Mouse (Mus musculus) MEL (cell line): ENCODE data around the gene Rlim. TPM values are rescaled to one million over a fixed set of nuclear protein-coding genes. Genes with fewer than 3 reads are reported as not detected.

Experiments used
- DNase-seq: peaks from one replicate; pipeline ENCODE4 v3.0.0; 2011; ENCODE audit warnings: low read depth, low spot score
- H3K27ac ChIP-seq: 2 replicates; pipeline ENCODE4 v1.5.1; 2012; ENCODE audit warnings: low read depth, mild to moderate bottlenecking, control low read depth, low read length, moderate library complexity; ENCODE audit not compliant: control insufficient read depth
- H3K27me3 ChIP-seq, 2 experiments: fragments of 150-350 bp in 1 of 2; sonication (generic) in 1 of 2; 2 replicates each; pipeline ENCODE4 v1.6.1; 2012; ENCODE audit warnings: low read length in 2 of 2, mild to moderate bottlenecking in 2 of 2, improper control_type of control experiment in 1 of 2, moderate library complexity in 1 of 2; ENCODE audit not compliant: insufficient read depth in 2 of 2, control insufficient read depth in 1 of 2
- H3K36me3 ChIP-seq, 2 experiments: 2 replicates each; pipeline ENCODE4 v1.6.1; 2012 to 2014; ENCODE audit warnings: low read length in 2 of 2, improper control_type of control experiment in 1 of 2, inconsistent platforms in 1 of 2, mild to moderate bottlenecking in 1 of 2; ENCODE audit not compliant: insufficient read depth in 2 of 2, control insufficient read depth in 1 of 2
- H3K4me1 ChIP-seq, 2 experiments: fragments of 150-350 bp in 1 of 2; sonication (generic) in 1 of 2; 2 replicates each; pipeline ENCODE4 v1.6.1; 2012; ENCODE audit warnings: low read length in 2 of 2, improper control_type of control experiment in 1 of 2, mild to moderate bottlenecking in 1 of 2; ENCODE audit not compliant: insufficient read depth in 2 of 2, control insufficient read depth in 1 of 2
- H3K4me3 ChIP-seq, 2 experiments: fragments of 150-350 bp in 1 of 2; sonication (generic) in 1 of 2; 2 replicates each; pipeline ENCODE4 v1.5.1; 2012; ENCODE audit warnings: low read depth in 2 of 2, low read length in 2 of 2, mild to moderate bottlenecking in 2 of 2, moderate library complexity in 2 of 2, control low read depth in 1 of 2, improper control_type of control experiment in 1 of 2; ENCODE audit not compliant: control insufficient read depth in 1 of 2, insufficient read depth in 1 of 2
- H3K79me2 ChIP-seq: 2 replicates; pipeline ENCODE4 v1.6.1; 2012; ENCODE audit warnings: mild to moderate bottlenecking, low read length, moderate library complexity; ENCODE audit not compliant: control insufficient read depth, poor library complexity, insufficient read depth
- H3K9ac ChIP-seq: 2 replicates; pipeline ENCODE4 v1.6.1; 2012; ENCODE audit warnings: low read depth, mild to moderate bottlenecking, control low read depth, low read length, moderate library complexity; ENCODE audit not compliant: control insufficient read depth, poor library complexity, severe bottlenecking
- H3K9me3 ChIP-seq: fragments of 150-350 bp; sonication (generic); replicated peaks from 2 replicates; pipeline ENCODE4 v1.6.1; 2012; ENCODE audit warnings: mild to moderate bottlenecking, low read length, improper control_type of control experiment, moderate library complexity; ENCODE audit not compliant: insufficient read depth
- CTCF ChIP-seq, 3 experiments: IDR thresholded peaks in 2 of 3; conservative IDR thresholded peaks in 1 of 3; 2 replicates each; pipeline ENCODE4 v1.5.1; 2011 to 2012; ENCODE audit warnings: low read length in 3 of 3, low read depth in 2 of 3, mild to moderate bottlenecking in 2 of 3, improper control_type of control experiment in 1 of 3, inconsistent platforms in 1 of 3, mixed read lengths in 1 of 3, moderate library complexity in 1 of 3; ENCODE audit not compliant: control insufficient read depth in 1 of 3, insufficient read depth in 1 of 3, poor library complexity in 1 of 3, severe bottlenecking in 1 of 3
- E2F4 ChIP-seq: IDR thresholded peaks from 2 replicates; pipeline ENCODE4 v1.6.1; 2011; ENCODE audit warnings: low read depth, low read length, improper control_type of control experiment, borderline replicate concordance
- ELF1 ChIP-seq: IDR thresholded peaks from 2 replicates; pipeline ENCODE4 v1.6.1; 2014; ENCODE audit warnings: low read depth, mild to moderate bottlenecking, inconsistent platforms, low read length, improper control_type of control experiment, moderate library complexity
- ETS1 ChIP-seq: IDR thresholded peaks from 2 replicates; pipeline ENCODE4 v1.6.1; 2012; ENCODE audit warnings: low read depth, mild to moderate bottlenecking, inconsistent platforms, low read length, improper control_type of control experiment, moderate library complexity
- GABPA ChIP-seq: IDR thresholded peaks from 2 replicates; pipeline ENCODE4 v1.6.1; 2012; ENCODE audit warnings: low read depth, mild to moderate bottlenecking, inconsistent platforms, low read length, improper control_type of control experiment, moderate library complexity
- HCFC1 ChIP-seq: IDR thresholded peaks from 2 replicates; pipeline ENCODE4 v1.6.1; 2012; ENCODE audit warnings: low read depth, mild to moderate bottlenecking, inconsistent platforms, low read length, improper control_type of control experiment, moderate library complexity
- JUND ChIP-seq: IDR thresholded peaks from 2 replicates; pipeline ENCODE4 v1.6.1; 2011; ENCODE audit warnings: low read depth, mild to moderate bottlenecking, improper control_type of control experiment, low read length
- KAT2A ChIP-seq: conservative IDR thresholded peaks from 2 replicates; pipeline ENCODE4 v1.6.1; 2012; ENCODE audit warnings: low read depth, low read length, improper control_type of control experiment, inconsistent platforms
- MAX ChIP-seq: IDR thresholded peaks from 2 replicates; pipeline ENCODE4 v1.6.1; 2011; ENCODE audit warnings: low read length, improper control_type of control experiment
- MYC ChIP-seq: IDR thresholded peaks from 2 replicates; pipeline ENCODE4 v1.6.1; 2011; ENCODE audit warnings: low read depth, mild to moderate bottlenecking, low read length, improper control_type of control experiment, moderate library complexity
- NELFE ChIP-seq: IDR thresholded peaks from 2 replicates; pipeline ENCODE4 v1.6.1; 2011; ENCODE audit warnings: low read depth, low read length, improper control_type of control experiment
- POLR2A ChIP-seq, 2 experiments: IDR thresholded peaks; 2 replicates each; pipeline ENCODE4 v1.6.1; 2011 to 2012; ENCODE audit warnings: low read length in 2 of 2, mild to moderate bottlenecking in 2 of 2, control low read depth in 1 of 2, improper control_type of control experiment in 1 of 2, low read depth in 1 of 2, moderate library complexity in 1 of 2; ENCODE audit not compliant: control insufficient read depth in 1 of 2, insufficient read depth in 1 of 2, poor library complexity in 1 of 2
- POLR2AphosphoS2 ChIP-seq: IDR thresholded peaks from 2 replicates; pipeline ENCODE4 v1.6.1; 2011; ENCODE audit warnings: low read length, improper control_type of control experiment
- POLR2AphosphoS5 ChIP-seq: IDR thresholded peaks from 2 replicates; pipeline ENCODE4 v1.6.1; 2012; ENCODE audit warnings: low read depth, borderline replicate concordance, mild to moderate bottlenecking, inconsistent platforms, low read length, moderate library complexity, mixed read lengths
- RAD21 ChIP-seq: IDR thresholded peaks from 2 replicates; pipeline ENCODE4 v1.6.1; 2011; ENCODE audit warnings: mild to moderate bottlenecking, low read depth, low read length, improper control_type of control experiment
- RCOR1 ChIP-seq: IDR thresholded peaks from 2 replicates; pipeline ENCODE4 v1.6.1; 2012; ENCODE audit warnings: low read depth, mild to moderate bottlenecking, inconsistent platforms, low read length, improper control_type of control experiment
- SIN3A ChIP-seq: IDR thresholded peaks from 2 replicates; pipeline ENCODE4 v1.6.1; 2012; ENCODE audit warnings: low read length, improper control_type of control experiment, inconsistent platforms
- SMC3 ChIP-seq: IDR thresholded peaks from 2 replicates; pipeline ENCODE4 v1.6.1; 2011; ENCODE audit warnings: low read depth, low read length, improper control_type of control experiment
- TBP ChIP-seq: IDR thresholded peaks from 2 replicates; pipeline ENCODE4 v1.8.0; 2011; ENCODE audit warnings: low read depth, low read length, improper control_type of control experiment
- UBTF ChIP-seq: IDR thresholded peaks from 2 replicates; pipeline ENCODE4 v1.6.1; 2012; ENCODE audit warnings: low read depth, mild to moderate bottlenecking, inconsistent platforms, low read length, improper control_type of control experiment, moderate library complexity, borderline replicate concordance; ENCODE audit not compliant: insufficient read depth
- USF1 ChIP-seq: IDR thresholded peaks from 2 replicates; pipeline ENCODE4 v1.6.1; 2014; ENCODE audit warnings: low read depth, mild to moderate bottlenecking, inconsistent platforms, low read length, improper control_type of control experiment, moderate library complexity
- ZC3H11A ChIP-seq: IDR thresholded peaks from 2 replicates; pipeline ENCODE4 v1.6.1; 2012; ENCODE audit warnings: low read depth, mild to moderate bottlenecking, inconsistent platforms, low read length, improper control_type of control experiment
- ZKSCAN1 ChIP-seq: IDR thresholded peaks from 2 replicates; pipeline ENCODE4 v1.6.1; 2012; ENCODE audit warnings: low read depth, mild to moderate bottlenecking, inconsistent platforms, low read length, improper control_type of control experiment, moderate library complexity
- ZMIZ1 ChIP-seq: IDR thresholded peaks from 2 replicates; pipeline ENCODE4 v1.6.1; 2012; ENCODE audit warnings: low read depth, mild to moderate bottlenecking, inconsistent platforms, low read length, improper control_type of control experiment, moderate library complexity
- ZNF384 ChIP-seq: IDR thresholded peaks from 2 replicates; pipeline ENCODE4 v1.6.1; 2012; ENCODE audit warnings: low read depth, mild to moderate bottlenecking, inconsistent platforms, low read length, improper control_type of control experiment
- polyA plus RNA-seq, 2 experiments: library from polyadenylated mRNA; stranded (reverse) in 1 of 2; unstranded in 1 of 2; fragments of >175 nt in 1 of 2; fragments of >200 nt in 1 of 2; gene quantifications; 2 replicates each; pipeline versions ENCODE4 v1.2.1 to v1.2.4; 2012; ENCODE audit warnings: low replicate concordance in 2 of 2, low read depth in 1 of 2; ENCODE audit not compliant: insufficient read length in 2 of 2, insufficient read depth in 1 of 2, missing spikeins in 1 of 2
- total RNA-seq: library from RNA; depleted of rRNA; stranded (reverse); fragments of 300-350 nt; gene quantifications from 2 replicates; pipeline ENCODE4 v1.2.3, GENCODE M21; 2012; rRNA removed

Gene Rlim
- 30.0 and 32.5 TPM in 2 replicates for total RNA-seq
- 10 to 100 TPM; 20.8 to 84.2 TPM for polyA plus RNA-seq

- no peaks in the 10 kb centered on the region for H3K9me3 ChIP-seq
- H3K9ac ChIP-seq = peak within 1 kb of the TSS; percentile 94
- H3K4me3 ChIP-seq = peak within 1 kb of the TSS; percentile 56 to 93
- TF ChIP-seq GABPA = no peak
- TF ChIP-seq TBP = peak; percentile 82
- peak; percentile 37; the same call in 1 of the 2 replicates for TF ChIP-seq ETS1
- TF ChIP-seq POLR2AphosphoS2 = peak; percentile 68; the same call in 1 of the 2 replicates
- no peak for TF ChIP-seq SMC3
- peak; percentile 70 for TF ChIP-seq NELFE
- TF ChIP-seq USF1 = peak; percentile 81
- no peak; the same call in 1 of the 2 replicates for TF ChIP-seq KAT2A
- TF ChIP-seq JUND = no peak
- TF ChIP-seq E2F4 = peak; percentile 22; the same call in 1 of the 2 replicates
- peak; percentile 45 for TF ChIP-seq ZMIZ1
- TF ChIP-seq ZNF384 = peak; percentile 83
- TF ChIP-seq MAX = peak; percentile 68
- TF ChIP-seq POLR2A (IDR thresholded peaks at IDR 0.05; ENCODE audit: control insufficient read depth in 1 of 2, insufficient read depth in 1 of 2, low read depth in 1 of 2, low read length in 2 of 2, poor library complexity in 1 of 2) = peak in 1 of 2 experiments; percentile 79; a peak in 2 of 4 replicates
- TF ChIP-seq HCFC1 = peak; percentile 78
- TF ChIP-seq ELF1 = peak; percentile 53; the same call in 1 of the 2 replicates
- TF ChIP-seq MYC = peak; percentile 55; the same call in 1 of the 2 replicates
- peaks cover 24% of the 10 kb centered on the region for H3K79me2 ChIP-seq
- H3K36me3 ChIP-seq = peaks cover 9 to 14% of the 10 kb centered on the region in 2 experiments
- no peaks in the 10 kb centered on the region for H3K27me3 ChIP-seq
- H3K27ac ChIP-seq = peak within 1 kb of the TSS; percentile 98
- H3K4me1 ChIP-seq = no peaks in the 10 kb centered on the region
- DNase-seq = peak; percentile 94
These were observed at the start of gene Rlim for GRCm38 (mm10) chrX:103981169-103981689. Rlim (minus strand) TSS chrX:103981284.

GRCm38 (mm10) chrX:104017196-104017595, 36.1 kb upstream of the Rlim start:
- H3K4me1 ChIP-seq = no peaks in the 10 kb centered on the region

More at GRCm38 (mm10) chrX:104017196-104017595, 36.1 kb upstream of the Rlim start:
- H3K79me2 ChIP-seq = no peaks in the 10 kb centered on the region
- H3K9me3 ChIP-seq = no peaks in the 10 kb centered on the region
- H3K9ac ChIP-seq = no peak overlapping the region
- H3K4me3 ChIP-seq = no peak overlapping the region
- TF ChIP-seq HCFC1 (no peak), SIN3A (no peak), POLR2AphosphoS5 (no peak), ETS1 (no peak), RCOR1 (no peak), TBP (no peak), ZNF384 (no peak), RAD21 (no peak), POLR2AphosphoS2 (no peak), ZKSCAN1 (no peak), UBTF (no peak), KAT2A (no peak), E2F4 (no peak), ZC3H11A (no peak), CTCF (IDR thresholded peaks at IDR 0.05 in 2 of 3, conservative IDR thresholded peaks at IDR 0.05 in 1 of 3; ENCODE audit: control insufficient read depth in 1 of 3, insufficient read depth in 1 of 3, low read depth in 2 of 3, low read length in 3 of 3, poor library complexity in 1 of 3, severe bottlenecking in 1 of 3) (no peak)
- no peaks in the 10 kb centered on the region for H3K36me3 ChIP-seq
- H3K27ac ChIP-seq = no peak overlapping the region
- H3K27me3 ChIP-seq = no peaks in the 10 kb centered on the region
- no peak for DNase-seq
